Mouse (Mus musculus) liver, adult 2 months (tissue): ENCODE measurements around the gene Ankrd11.

ENCODE experiments used
- CTCF ChIP-seq: fragments of 200-500 bp; IDR thresholded peaks from 2 replicates; pipeline ENCODE4 v1.5.1; 2011; ENCODE audit warnings: low read depth, low read length, control low read depth
- POLR2A ChIP-seq: fragments of 200-500 bp; IDR thresholded peaks from 2 replicates; pipeline ENCODE4 v1.6.1; 2011; ENCODE audit warnings: low read length, control low read depth; ENCODE audit not compliant: insufficient read depth; ENCODE audit errors: extremely low read depth

GRCm38 (mm10) chr8:122997963-122998362 lies 44.1 kb downstream of the Ankrd11 start:
- no peak for TF ChIP-seq CTCF
- no peak for TF ChIP-seq POLR2A
